ENCODE assay signal across 17 mouse cellular contexts in the genomic region with DNA sequence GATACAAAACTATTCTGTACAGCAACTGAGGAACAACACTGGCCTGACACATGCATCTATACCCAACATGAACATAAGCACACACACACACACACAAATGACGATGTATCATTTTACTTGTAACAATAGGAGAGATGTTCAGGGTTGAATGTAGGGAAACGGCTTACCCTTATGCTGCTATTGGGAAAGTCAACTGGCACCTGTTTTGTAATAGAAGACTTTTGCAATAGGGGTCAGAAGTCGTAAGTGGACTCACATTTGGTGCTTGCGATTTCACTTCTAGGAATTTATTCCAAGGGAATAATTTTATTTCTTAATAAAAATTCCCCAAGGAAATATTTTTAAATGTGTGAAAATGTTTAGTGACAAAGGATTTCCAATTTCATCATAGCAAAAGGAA.
"Had no signal": no experiment of that assay in that cellular context is flagged by ENCODE, and none has a peak within 500 bp of the region (broad histone marks: within the 10 kb centered on the region; RNA-seq: fewer than 3 reads in every experiment).

No protein-coding gene starts in this region.

- H3K36me3 ChIP-seq: intestine, embryonic 15.5 days; kidney, embryonic 15.5 days; limb, embryonic 12.5 days; limb, embryonic 15.5 days; lung, embryonic 15.5 days had no signal

- H3K9me3 ChIP-seq: intestine, embryonic 15.5 days; kidney, embryonic 15.5 days; limb, embryonic 12.5 days; limb, embryonic 15.5 days; lung, embryonic 15.5 days had no signal

- H3K27me3 ChIP-seq: intestine, embryonic 15.5 days; kidney, embryonic 15.5 days; limb, embryonic 12.5 days; limb, embryonic 15.5 days; lung, embryonic 15.5 days had no signal

- H3K4me2 ChIP-seq: intestine, embryonic 15.5 days; kidney, embryonic 15.5 days; limb, embryonic 12.5 days; limb, embryonic 15.5 days; lung, embryonic 15.5 days; midbrain, embryonic 11.5 days had no signal

- DNase-seq: kidney, adult 11 months; kidney, adult 8-10 months; kidney, postnatal 10 days; kidney, postnatal 36 days; layer of hippocampus, postnatal 36 days; left cerebral cortex, postnatal 4 days; lung, postnatal 4 days; midbrain, embryonic 14.5 days; thymus, adult 2 months; thymus, postnatal 14 days had no signal

- H3K27ac ChIP-seq: intestine, embryonic 15.5 days; kidney, embryonic 15.5 days; limb, embryonic 12.5 days; limb, embryonic 15.5 days; liver, embryonic 14.5 days; lung, embryonic 15.5 days had no signal

- ATAC-seq: intestine, embryonic 15.5 days had no signal

- H3K4me3 ChIP-seq: intestine, embryonic 15.5 days; kidney, embryonic 15.5 days; limb, embryonic 12.5 days; limb, embryonic 15.5 days; lung, embryonic 15.5 days had no signal

- H3K4me1 ChIP-seq: kidney, embryonic 15.5 days had no signal

- H3K9ac ChIP-seq: intestine, embryonic 15.5 days; kidney, embryonic 15.5 days; limb, embryonic 12.5 days; limb, embryonic 15.5 days; liver, embryonic 14.5 days; lung, embryonic 15.5 days had no signal
